Mouse (Mus musculus): ENCODE measurements around the gene Gm28305. TPM values are rescaled to one million over a fixed set of nuclear protein-coding genes. Genes with fewer than 3 reads are reported as not detected.

The Gm28305 gene
- polyA plus RNA-seq, 1 experiment = not detected

GRCm38 (mm10) chr9:104123101-104123500 is 82.6 kb downstream of the Gm28305 start:
- no peaks in the 10 kb centered on the region for H3K79me2 ChIP-seq (ENCODE audit: control insufficient read depth, insufficient read depth)
- TF ChIP-seq FOSL1 (IDR thresholded peaks at IDR 0.05; ENCODE audit: insufficient read depth, low read length, poor library complexity, severe bottlenecking) = no peak
- H3K27me3 ChIP-seq (ENCODE audit: control insufficient read depth, insufficient read depth, insufficient read length) = no peaks in the 10 kb centered on the region

GRCm38 (mm10) chr9:104123622-104124021 is 83.2 kb downstream of the Gm28305 start:
- Histone ChIP-seq H3ac (ENCODE audit: control insufficient read depth, insufficient read length, low read depth) (no peak overlapping the region), H3K79me2 (ENCODE audit: control insufficient read depth, insufficient read depth) (no peaks in the 10 kb centered on the region), H3K4me3 (ENCODE audit: insufficient read depth, poor library complexity, severe bottlenecking) (no peak overlapping the region), H3K36me3 (ENCODE audit: control insufficient read depth, insufficient read depth) (no peaks in the 10 kb centered on the region), H3K79me3 (ENCODE audit: low read depth) (no peaks in the 10 kb centered on the region), H3K27me3 (ENCODE audit: control insufficient read depth, insufficient read depth, insufficient read length) (no peaks in the 10 kb centered on the region)
- TF ChIP-seq MAX (IDR thresholded peaks at IDR 0.05) (no peak), USF1 (IDR thresholded peaks at IDR 0.05; ENCODE audit: low read depth) (no peak), MYOG (IDR thresholded peaks at IDR 0.05; ENCODE audit: control insufficient read depth, extremely low read depth, insufficient read length) (no peak), CTCF (IDR thresholded peaks at IDR 0.05; ENCODE audit: control insufficient read depth, insufficient read depth, insufficient read length) (no peak), FOSL1 (IDR thresholded peaks at IDR 0.05; ENCODE audit: insufficient read depth, low read length, poor library complexity, severe bottlenecking) (no peak)

More at GRCm38 (mm10) chr9:104123101-104123500, 82.6 kb downstream of the Gm28305 start:
- H3ac ChIP-seq (ENCODE audit: control insufficient read depth, insufficient read length, low read depth) = no peak overlapping the region
- H3K36me3 ChIP-seq (ENCODE audit: control insufficient read depth, insufficient read depth) = no peaks in the 10 kb centered on the region
- no peaks in the 10 kb centered on the region for H3K79me3 ChIP-seq (ENCODE audit: low read depth)
- H3K4me3 ChIP-seq (ENCODE audit: insufficient read depth, poor library complexity, severe bottlenecking) = no peak overlapping the region

Other genes with a start within 250 kb of the Gm28305 start
- gene Nphp3, start 38.1 kb upstream of the Gm28305 start, polyA plus RNA-seq (2012; fragmentation: generic; extraction: Trizol) = 1.2 TPM
- 18.0 TPM for gene Uba5, start 22.5 kb downstream of the Gm28305 start, polyA plus RNA-seq (2012; fragmentation: generic; extraction: Trizol)
- gene Acad11, start 22.7 kb downstream of the Gm28305 start, polyA plus RNA-seq (2012; fragmentation: generic; extraction: Trizol) = 3.0 TPM
- gene Ackr4, start 86.3 kb downstream of the Gm28305 start, polyA plus RNA-seq (2012; fragmentation: generic; extraction: Trizol) = 0.14 TPM
- 13.5 TPM for gene Dnajc13, start 222.3 kb downstream of the Gm28305 start, polyA plus RNA-seq (2012; fragmentation: generic; extraction: Trizol)